Mouse (Mus musculus): ENCODE measurements around the gene Tspear.
"Not testable (repeated sequence)": the region's sequence is repeated elsewhere in the genome, so short reads cannot be mapped to it uniquely, and the experiment has no call there.

Tspear gene

DNA sequence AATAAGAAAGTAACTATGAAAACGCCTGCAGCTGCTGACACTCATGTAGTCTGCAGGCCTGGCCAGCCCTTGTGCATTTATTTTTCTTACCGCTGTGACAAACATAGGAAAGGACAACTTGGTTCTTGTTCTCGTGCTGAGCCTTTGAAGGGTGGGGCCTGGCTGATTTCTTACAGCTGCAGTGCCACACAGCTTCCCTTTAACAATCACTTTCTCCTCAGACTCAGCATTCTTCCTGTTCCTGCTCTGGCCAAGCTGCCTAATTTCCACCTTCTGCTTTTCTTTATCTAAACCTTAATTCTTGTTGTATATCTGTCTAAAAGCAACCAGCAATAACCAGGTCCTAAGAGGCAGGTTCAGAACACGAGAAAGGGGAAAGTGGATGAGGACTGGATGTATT lies 27.4 kb downstream of the Tspear start:
- no peak for DNase-seq

DNA sequence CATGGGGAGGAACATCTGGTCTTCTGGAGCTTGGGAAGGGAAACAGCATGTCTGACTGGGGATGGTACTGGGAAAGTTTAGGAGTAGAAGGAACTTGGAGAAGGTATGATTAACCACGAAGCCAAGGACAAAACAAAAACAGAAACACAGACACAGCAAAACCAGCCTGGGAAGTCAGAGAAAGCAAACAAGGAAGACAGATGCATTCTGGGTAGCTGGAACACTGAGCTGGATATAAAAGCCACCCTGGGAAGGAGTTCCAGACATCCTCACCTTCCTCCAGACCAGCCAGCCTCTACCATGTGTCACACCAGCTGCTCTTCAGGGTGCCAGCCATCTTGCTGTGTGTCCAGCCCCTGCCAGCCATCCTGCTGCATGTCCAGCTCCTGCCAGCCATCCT lies 29.1 kb downstream of the Tspear start, which contains the start of gene Gm10142:
Gm10142 (plus strand) TSS at position 301 of the 400 bp plus-strand sequence.
- no peak for DNase-seq

DNA sequence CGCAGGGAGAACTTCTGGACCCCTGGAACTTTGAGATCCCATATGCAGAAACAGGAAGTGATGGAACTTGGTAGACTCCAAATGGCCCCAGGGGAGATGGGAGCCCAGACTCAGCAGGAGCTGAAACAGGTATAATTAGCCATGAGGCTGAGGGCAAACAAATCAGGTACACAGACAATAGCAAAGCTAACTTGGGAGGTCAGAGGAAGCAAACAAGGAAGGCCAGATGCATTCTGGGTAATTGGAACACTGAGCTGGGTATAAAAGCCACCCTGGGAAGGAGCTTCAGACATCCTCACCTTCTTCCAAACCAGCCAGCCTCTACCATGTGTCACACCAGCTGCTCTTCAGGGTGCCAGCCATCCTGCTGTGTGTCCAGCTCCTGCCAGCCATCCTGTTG lies 33.9 kb downstream of the Tspear start, which contains the start of gene Krtap12-1:
Krtap12-1 (plus strand) TSS at position 301 of the 400 bp plus-strand sequence.
- DNase-seq = not testable (repeated sequence)

GRCm38 (mm10) chr10:77724855-77725254 lies 38.5 kb downstream of the Tspear start:
- DNase-seq = no peak

DNA sequence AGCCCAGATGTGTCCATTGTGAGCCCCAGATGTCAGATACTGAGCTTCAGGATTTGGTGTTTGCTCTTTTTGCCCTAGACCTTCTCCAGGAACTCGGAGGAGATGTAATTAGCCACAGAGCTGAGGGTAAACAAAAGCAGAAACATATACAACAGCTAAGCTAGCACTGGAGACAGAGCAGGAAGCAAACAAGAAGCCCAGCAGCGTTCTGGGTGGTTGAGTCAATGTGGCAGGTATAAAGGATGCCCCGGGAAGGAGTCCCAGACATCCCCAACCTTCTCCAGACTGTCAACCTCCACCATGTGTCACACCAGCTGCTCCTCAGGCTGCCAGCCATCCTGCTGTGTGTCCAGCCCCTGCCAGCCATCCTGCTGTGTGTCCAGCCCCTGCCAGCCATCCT lies 39.8 kb downstream of the Tspear start, which contains the start of gene Gm10100:
Gm10100 (plus strand) TSS at position 301 of the 400 bp plus-strand sequence.
- peak; percentile 4 to 15 for DNase-seq

- DNase-seq = no peak
Observed at GRCm38 (mm10) chr10:77728280-77728679, 41.9 kb downstream of the Tspear start.

DNA sequence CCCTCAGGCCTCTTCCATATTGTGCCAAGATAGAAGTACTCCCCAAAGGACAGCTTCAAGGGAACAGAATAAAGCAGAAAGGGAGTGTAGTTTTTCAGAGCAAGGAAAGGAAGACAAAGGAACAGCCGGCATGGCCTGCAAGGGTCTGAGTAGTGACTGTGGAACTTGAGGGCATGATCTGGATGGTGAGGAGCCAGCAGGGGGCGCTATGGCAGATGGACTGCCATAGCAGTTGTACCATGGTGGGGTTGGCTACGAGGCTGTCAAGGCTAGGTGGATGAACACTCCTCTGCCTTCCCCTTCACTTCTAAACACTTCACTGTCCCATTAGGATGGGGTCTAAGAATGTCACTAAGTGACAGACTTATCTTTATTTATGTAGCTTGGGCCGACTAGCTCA lies 42.9 kb downstream of the Tspear start:
- DNase-seq = no peak

- DNase-seq = no peak
Observed at GRCm38 (mm10) chr10:77735928-77736327, 49.6 kb downstream of the Tspear start.

DNA sequence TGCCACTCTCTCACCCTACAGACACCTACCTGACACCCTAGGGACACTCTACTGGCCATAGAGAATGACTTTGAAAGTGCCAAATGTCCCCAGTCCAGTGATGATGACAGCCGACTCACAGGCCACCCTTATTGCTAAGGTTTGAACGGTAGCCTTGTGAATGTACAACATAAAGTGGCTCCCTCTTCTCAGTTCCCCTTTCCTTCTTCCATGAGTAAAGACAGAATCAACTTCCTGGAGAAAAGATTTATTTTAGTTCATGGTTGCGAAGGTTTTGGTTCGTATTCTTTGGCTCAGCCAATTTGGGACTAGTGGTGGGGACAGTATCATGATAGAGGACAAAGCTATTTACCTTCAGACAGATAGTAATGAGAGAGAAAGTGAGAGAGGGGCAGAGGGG lies 52.6 kb downstream of the Tspear start:
- no peak for DNase-seq

- peak in 1 of 2 experiments; percentile 8 for DNase-seq
Observed at GRCm38 (mm10) chr10:77741924-77742688, 55.7 kb downstream of the Tspear start, which contains the start of gene Gm18596. Gene Gm18596 (minus strand): TSS chr10:77742638.

- peak; percentile 8 to 12 for DNase-seq
Observed at GRCm38 (mm10) chr10:77750686-77751085, 64.3 kb downstream of the Tspear start.

DNA sequence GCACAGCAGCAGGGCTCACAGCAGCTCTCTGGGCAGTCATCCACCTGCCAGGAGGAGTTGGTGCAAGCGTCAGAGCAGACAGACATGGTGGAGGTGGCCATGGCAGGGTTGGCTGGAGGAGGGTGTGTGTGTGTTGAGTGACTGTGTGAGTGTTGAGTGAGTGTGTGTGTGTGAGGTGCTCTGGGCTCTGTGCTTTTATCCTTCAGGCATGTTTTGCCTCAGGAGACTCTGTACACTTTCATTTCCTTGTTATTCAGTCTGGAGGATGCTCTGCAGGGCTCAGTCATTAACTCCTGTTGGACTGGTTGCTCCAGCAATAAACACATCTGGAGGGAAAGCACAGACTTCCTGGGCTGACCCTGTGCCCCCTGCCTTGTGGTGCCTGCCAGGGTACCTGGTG lies 64.9 kb downstream of the Tspear start, which contains the start of gene Gm9736:
Gm9736 (minus strand) TSS at position 101 of the 400 bp plus-strand sequence.
- not testable (repeated sequence) for DNase-seq

- not testable (repeated sequence) for DNase-seq
Observed at GRCm38 (mm10) chr10:77752312-77752711, 65.9 kb downstream of the Tspear start.

DNA sequence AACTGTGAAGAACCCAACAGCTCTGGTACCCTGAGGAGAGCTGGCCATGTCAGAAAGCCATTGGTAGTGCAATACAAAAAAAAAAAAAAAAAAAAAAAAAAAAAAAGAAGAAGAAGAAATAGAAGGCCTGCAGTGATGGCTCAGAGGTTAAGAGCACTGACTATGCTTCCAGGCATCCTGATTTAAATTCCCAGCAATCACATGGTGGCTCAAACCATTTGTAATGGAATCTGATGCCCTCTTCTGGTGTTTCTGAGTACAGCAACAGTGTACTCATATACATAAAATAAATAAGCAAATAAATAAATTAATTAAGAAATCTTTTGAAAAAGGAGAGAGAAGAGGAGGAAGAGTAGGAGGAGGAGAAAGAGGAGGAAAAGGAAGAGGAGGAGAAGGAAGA lies 67.1 kb downstream of the Tspear start:
- no peak for DNase-seq

GRCm38 (mm10) chr10:77759582-77759981 lies 73.2 kb downstream of the Tspear start, which contains the start of gene Gm3233:
Gene Gm3233 (minus strand): TSS chr10:77759682.
- DNase-seq = not testable (repeated sequence)

GRCm38 (mm10) chr10:77769727-77770126 lies 83.4 kb downstream of the Tspear start:
- no peak for DNase-seq

- not testable (repeated sequence) for DNase-seq
Observed at GRCm38 (mm10) chr10:77771225-77771624, 84.9 kb downstream of the Tspear start, which contains the start of gene Gm3238. Gene Gm3238 (minus strand): TSS chr10:77771325.

DNA sequence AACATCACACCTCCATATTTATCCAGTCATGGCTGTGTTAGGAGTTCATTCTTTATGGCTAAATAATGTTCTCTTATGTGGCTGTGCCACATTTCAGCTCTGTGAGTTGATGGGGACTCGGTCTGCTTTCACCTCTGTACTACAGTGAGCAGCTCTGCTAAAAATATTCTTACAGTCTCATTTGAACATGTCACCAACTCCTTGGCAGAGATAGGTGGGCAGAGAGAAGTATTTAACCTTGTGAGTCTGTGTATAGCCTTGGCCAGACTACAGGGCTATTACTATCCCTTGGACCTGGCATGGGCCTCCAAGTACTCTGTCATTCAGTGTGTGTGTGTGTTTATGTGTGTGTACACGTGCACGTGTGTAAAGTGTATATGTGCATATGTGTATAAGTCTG lies 85.8 kb downstream of the Tspear start:
- DNase-seq = not testable (repeated sequence)

GRCm38 (mm10) chr10:77776844-77777243 lies 90.5 kb downstream of the Tspear start, which contains the start of gene Gm7138:
Gene Gm7138 (minus strand): TSS chr10:77776944.
- not testable (repeated sequence) for DNase-seq

DNA sequence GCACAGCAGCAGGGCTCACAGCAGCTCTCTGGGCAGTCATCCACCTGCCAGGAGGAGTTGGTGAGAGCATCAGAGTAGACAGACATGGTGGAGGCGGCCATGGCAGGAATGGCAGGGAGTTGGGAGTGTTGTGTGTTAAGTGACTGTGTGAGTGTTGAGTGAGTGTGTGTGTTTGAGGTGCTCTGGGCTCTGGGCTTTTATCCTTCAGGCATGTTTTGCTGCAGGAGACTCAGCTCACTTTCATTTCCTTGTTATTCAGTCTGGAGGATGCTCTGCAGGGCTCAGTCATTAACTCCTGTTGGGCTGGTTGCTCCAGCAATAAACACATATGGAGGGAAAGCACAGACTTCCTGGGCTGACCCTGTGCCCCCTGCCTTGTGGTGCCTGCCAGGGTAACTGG lies 96.1 kb downstream of the Tspear start, which contains the start of gene Gm3250:
Gm3250 (minus strand) TSS at position 101 of the 400 bp plus-strand sequence.
- not testable (repeated sequence) for DNase-seq

DNA sequence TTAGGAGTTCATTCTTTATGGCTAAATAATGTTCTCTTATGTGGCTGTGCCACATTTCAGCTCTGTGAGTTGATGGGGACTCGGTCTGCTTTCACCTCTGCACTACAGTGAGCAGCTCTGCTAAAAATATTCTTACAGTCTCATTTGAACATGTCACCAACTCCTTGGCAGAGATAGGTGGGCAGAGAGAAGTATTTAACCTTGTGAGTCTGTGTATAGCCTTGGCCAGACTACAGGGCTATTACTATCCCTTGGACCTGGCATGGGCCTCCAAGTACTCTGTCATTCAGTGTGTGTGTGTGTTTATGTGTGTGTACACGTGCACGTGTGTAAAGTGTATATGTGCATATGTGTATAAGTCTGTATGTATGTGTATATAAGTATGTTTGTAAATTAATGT lies 97.0 kb downstream of the Tspear start:
- not testable (repeated sequence) for DNase-seq

DNA sequence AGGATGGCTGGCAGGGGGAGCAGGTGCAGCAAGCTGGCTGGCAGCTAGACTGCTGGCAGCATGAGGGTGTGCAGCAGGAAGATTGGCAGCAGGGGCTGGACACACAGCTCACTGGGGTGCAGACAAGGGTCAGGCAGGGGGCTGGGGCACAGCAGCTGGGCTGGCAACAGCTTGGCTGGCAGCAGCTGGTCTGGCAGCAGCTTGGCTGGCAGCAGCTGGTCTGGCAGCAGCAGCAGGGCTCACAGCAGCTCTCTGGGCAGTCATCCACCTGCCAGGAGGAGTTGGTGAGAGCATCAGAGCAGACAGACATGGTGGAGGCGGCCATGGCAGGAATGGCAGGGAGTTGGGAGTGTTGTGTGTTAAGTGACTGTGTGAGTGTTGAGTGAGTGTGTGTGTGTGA lies 101.5 kb downstream of the Tspear start, which contains the start of gene Gm7137:
Gm7137 (minus strand) TSS at position 325 of the 400 bp plus-strand sequence.
- not testable (repeated sequence) for DNase-seq

DNA sequence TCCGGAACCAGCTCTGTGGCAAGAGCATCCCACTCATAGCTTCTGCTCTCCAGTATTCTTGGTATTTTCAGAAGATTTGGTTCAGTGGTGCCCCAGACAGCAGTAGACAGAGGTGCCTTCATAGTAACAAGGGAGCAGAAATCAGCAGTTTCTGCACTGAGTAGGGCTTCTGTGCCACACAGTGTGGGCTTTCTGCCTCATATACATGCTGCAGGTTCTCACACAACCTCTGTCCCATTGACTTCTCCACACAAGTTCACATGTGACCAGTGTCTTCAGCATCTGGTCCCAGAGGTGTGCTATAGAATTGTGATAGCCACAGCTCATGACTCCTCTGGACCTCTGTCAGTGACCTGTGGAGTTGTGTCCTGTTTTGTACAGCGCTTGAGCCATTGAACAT lies 102.3 kb downstream of the Tspear start:
- no peak for DNase-seq

DNA sequence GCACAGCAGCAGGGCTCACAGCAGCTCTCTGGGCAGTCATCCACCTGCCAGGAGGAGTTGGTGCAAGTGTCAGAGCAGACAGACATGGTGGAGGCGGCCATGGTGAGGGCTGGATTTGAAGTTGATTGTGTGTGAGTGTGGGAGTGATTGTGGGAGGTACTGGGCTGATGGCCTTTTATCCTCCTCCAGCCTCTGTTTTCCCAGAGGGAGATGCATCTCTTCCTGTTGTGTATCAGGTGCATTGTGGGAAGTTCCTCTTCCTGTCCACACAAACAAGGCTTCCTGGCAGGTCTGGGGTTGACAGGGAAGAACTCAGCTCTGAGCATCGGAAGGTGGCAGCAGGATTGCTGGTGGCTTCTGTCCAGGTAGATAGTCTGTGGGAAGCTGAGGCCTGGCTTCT lies 108.6 kb downstream of the Tspear start, which contains the start of gene Gm9639:
Gm9639 (minus strand) TSS at position 101 of the 400 bp plus-strand sequence.
- DNase-seq = no peak

Data from cerebellum, postnatal 36 days (tissue).